Mouse (Mus musculus) heart, postnatal 0 days (tissue): Measurements from ENCODE around the gene Pcsk6.

Experiments used
- CTCF ChIP-seq: IDR thresholded peaks from 2 replicates; pipeline ENCODE4 v1.5.1; 2016; ENCODE audit warnings: antibody characterized with exemption, control low read depth, low read depth
- EP300 ChIP-seq: IDR thresholded peaks from 2 replicates; pipeline ENCODE4 v1.6.1; 2016; ENCODE audit warnings: antibody characterized with exemption, low read depth

- no peak for TF ChIP-seq EP300
- no peak for TF ChIP-seq CTCF
These were observed 197.2 kb downstream of the Pcsk6 start, which contains the start of gene Snrpa1 for GRCm38 (mm10) chr7:66058703-66059102.
